Mouse (Mus musculus) limb, embryonic 10.5 days (tissue): ENCODE measurements at regions not wholly inside any gene's neighbourhood (a gene's known extent, or its start where the extent isn't known, plus 50 kb on each side); places are given as distances from the start of the nearest gene placed in this dataset.
"Not testable (repeated sequence)": the region's sequence is repeated elsewhere in the genome, so short reads cannot be mapped to it uniquely, and the experiment has no call there.

Experiments used
- DNase-seq: peaks from one replicate; pipeline ENCODE4 v3.0.0-alpha.2; 2017; ENCODE audit warnings: low spot score
- H3K27ac ChIP-seq: fragments of 300-500 bp; sonication (generic); 2 replicates; pipeline ENCODE4 v1.5.1; 2016; ENCODE audit warnings: mild to moderate bottlenecking
- H3K27me3 ChIP-seq: fragments of 300-500 bp; sonication (generic); 2 replicates; pipeline ENCODE4 v1.6.1; 2016; ENCODE audit warnings: low read depth, mild to moderate bottlenecking; ENCODE audit not compliant: poor library complexity, severe bottlenecking
- H3K36me3 ChIP-seq: fragments of 300-500 bp; sonication (generic); 2 replicates; pipeline ENCODE4 v1.6.1; 2016; ENCODE audit warnings: mild to moderate bottlenecking, moderate library complexity
- H3K4me1 ChIP-seq: fragments of 300-500 bp; sonication (generic); 2 replicates; pipeline ENCODE4 v1.6.1; 2016
- H3K4me3 ChIP-seq: fragments of 300-500 bp; sonication (generic); 2 replicates; pipeline ENCODE4 v1.5.1; 2016; ENCODE audit warnings: mild to moderate bottlenecking, moderate library complexity
- H3K9me3 ChIP-seq: fragments of 300-500 bp; sonication (generic); replicated peaks from 2 replicates; pipeline ENCODE4 v1.6.1; 2016; ENCODE audit warnings: mild to moderate bottlenecking
- WGBS: fragments of 180-500 bp; shearing (Covaris S2); methylation state at CpG from one replicate; pipeline ENCODE4 v1.1.7; 2016; 5-methylcytosine and 5-hydroxymethylcytosine counted together

- peaks cover 18% of the 10 kb centered on the region for H3K4me1 ChIP-seq
- H3K27ac ChIP-seq, result peak overlapping the region; percentile 47; the same call in 1 of the 2 replicates
- H3K9me3 ChIP-seq, result no peaks in the 10 kb centered on the region
- WGBS, result 28% methylated on average over 10 of the region's 10 CpGs
- DNase-seq, result peak; percentile 46
- no peak overlapping the region for H3K4me3 ChIP-seq
- no peaks in the 10 kb centered on the region for H3K27me3 ChIP-seq
- no peaks in the 10 kb centered on the region for H3K36me3 ChIP-seq
These were observed 1096.4 kb downstream of the A830018L16Rik start for GRCm38 (mm10) chr1:12510129-12510816.

- no peak for DNase-seq
- Histone ChIP-seq H3K9me3 (no peaks in the 10 kb centered on the region), H3K27ac (no peak overlapping the region), H3K4me3 (no peak overlapping the region), H3K27me3 (no peaks in the 10 kb centered on the region), H3K36me3 (no peaks in the 10 kb centered on the region), H3K4me1 (no peaks in the 10 kb centered on the region)
- WGBS, result 88% methylated on average over 4 of the region's 4 CpGs
These were observed 1105.7 kb downstream of the A830018L16Rik start for GRCm38 (mm10) chr1:12519601-12520000.

GRCm38 (mm10) chr1:12555859-12556258, 1142.0 kb downstream of the A830018L16Rik start:
- 75% methylated on average over 4 of the region's 4 CpGs for WGBS

GRCm38 (mm10) chr1:12571755-12572358, 1158.0 kb downstream of the A830018L16Rik start:
- Histone ChIP-seq H3K9me3 (no peaks in the 10 kb centered on the region), H3K36me3 (no peaks in the 10 kb centered on the region), H3K27me3 (no peaks in the 10 kb centered on the region), H3K4me1 (peaks cover 2% of the 10 kb centered on the region), H3K27ac (no peak overlapping the region), H3K4me3 (no peak overlapping the region)
- 77% methylated on average over 7 of the region's 7 CpGs for WGBS
- no peak for DNase-seq

More at GRCm38 (mm10) chr1:12555859-12556258, 1142.0 kb downstream of the A830018L16Rik start:
- no peaks in the 10 kb centered on the region for H3K9me3 ChIP-seq
- H3K27me3 ChIP-seq, result no peaks in the 10 kb centered on the region
- H3K36me3 ChIP-seq, result no peaks in the 10 kb centered on the region
- H3K27ac ChIP-seq, result no peak overlapping the region
- H3K4me1 ChIP-seq, result no peaks in the 10 kb centered on the region
- H3K4me3 ChIP-seq, result no peak overlapping the region
- no peak for DNase-seq

GRCm38 (mm10) chr1:12572770-12573169, 1158.9 kb downstream of the A830018L16Rik start:
- Histone ChIP-seq H3K9me3 (no peaks in the 10 kb centered on the region), H3K27me3 (no peaks in the 10 kb centered on the region), H3K27ac (no peak overlapping the region), H3K4me1 (peaks cover 9% of the 10 kb centered on the region), H3K4me3 (no peak overlapping the region), H3K36me3 (no peaks in the 10 kb centered on the region)
- DNase-seq, result no peak
- WGBS, result 84% methylated on average over 4 of the region's 4 CpGs

GRCm38 (mm10) chr1:12574274-12574673, 1160.4 kb downstream of the A830018L16Rik start:
- Histone ChIP-seq H3K36me3 (no peaks in the 10 kb centered on the region), H3K4me1 (peaks cover 9% of the 10 kb centered on the region), H3K27ac (no peak overlapping the region), H3K9me3 (no peaks in the 10 kb centered on the region), H3K27me3 (no peaks in the 10 kb centered on the region), H3K4me3 (no peak overlapping the region)
- WGBS, result 89% methylated on average over 5 of the region's 5 CpGs
- DNase-seq, result no peak

GRCm38 (mm10) chr1:12577027-12577703, 1163.3 kb downstream of the A830018L16Rik start:
- WGBS, result 5% methylated on average over 13 of the region's 13 CpGs
- peak; percentile 47 for DNase-seq
- Histone ChIP-seq H3K36me3 (no peaks in the 10 kb centered on the region), H3K27me3 (no peaks in the 10 kb centered on the region), H3K4me1 (peaks cover 9% of the 10 kb centered on the region), H3K9me3 (no peaks in the 10 kb centered on the region), H3K27ac (peak overlapping the region; percentile 75), H3K4me3 (peak overlapping the region; percentile 32)

- no peaks in the 10 kb centered on the region for H3K9me3 ChIP-seq
- no peak overlapping the region for H3K4me3 ChIP-seq
- H3K4me1 ChIP-seq, result peaks cover 9% of the 10 kb centered on the region
- 93% methylated on average over 1 of the region's 1 CpGs for WGBS
- no peaks in the 10 kb centered on the region for H3K36me3 ChIP-seq
- no peak for DNase-seq
- H3K27ac ChIP-seq, result no peak overlapping the region
- no peaks in the 10 kb centered on the region for H3K27me3 ChIP-seq
These were observed 1164.1 kb downstream of the A830018L16Rik start for GRCm38 (mm10) chr1:12577978-12578377.

- no peaks in the 10 kb centered on the region for H3K36me3 ChIP-seq
These were observed 1169.1 kb downstream of the A830018L16Rik start for GRCm38 (mm10) chr1:12583012-12583411.

GRCm38 (mm10) chr1:12586981-12587380, 1173.1 kb downstream of the A830018L16Rik start:
- not testable (repeated sequence) for DNase-seq, H3K27ac ChIP-seq, H3K27me3 ChIP-seq, H3K36me3 ChIP-seq, H3K4me3 ChIP-seq, H3K9me3 ChIP-seq, H3K4me1 ChIP-seq
- WGBS, result 94% methylated on average over 6 of the region's 6 CpGs

More at GRCm38 (mm10) chr1:12583012-12583411, 1169.1 kb downstream of the A830018L16Rik start:
- Histone ChIP-seq H3K27me3 (no peaks in the 10 kb centered on the region), H3K4me3 (no peak overlapping the region), H3K27ac (no peak overlapping the region), H3K4me1 (no peaks in the 10 kb centered on the region; the same call in 1 of the 2 replicates), H3K9me3 (no peaks in the 10 kb centered on the region)
- 80% methylated on average over 3 of the region's 3 CpGs for WGBS
- DNase-seq, result no peak

GRCm38 (mm10) chr1:12612102-12612501, 1198.2 kb downstream of the A830018L16Rik start:
- Histone ChIP-seq H3K27ac (no peak overlapping the region), H3K36me3 (no peaks in the 10 kb centered on the region), H3K4me3 (no peak overlapping the region), H3K9me3 (no peaks in the 10 kb centered on the region), H3K4me1 (peaks cover 4% of the 10 kb centered on the region; the same call in 1 of the 2 replicates), H3K27me3 (no peaks in the 10 kb centered on the region)
- no peak for DNase-seq
- 93% methylated on average over 4 of the region's 4 CpGs for WGBS

GRCm38 (mm10) chr1:12615303-12615702, 1201.4 kb downstream of the A830018L16Rik start:
- 84% methylated on average over 3 of the region's 3 CpGs for WGBS
- Histone ChIP-seq H3K9me3 (no peaks in the 10 kb centered on the region), H3K4me1 (peaks cover 4% of the 10 kb centered on the region; the same call in 1 of the 2 replicates), H3K27me3 (no peaks in the 10 kb centered on the region), H3K36me3 (no peaks in the 10 kb centered on the region), H3K27ac (no peak overlapping the region), H3K4me3 (no peak overlapping the region)
- no peak for DNase-seq
